Mouse (Mus musculus) left cerebral cortex, postnatal 10 days (tissue): ENCODE results near the gene Kcnk3. TPM values are rescaled to one million over a fixed set of nuclear protein-coding genes. Genes with fewer than 3 reads are reported as not detected.

Experiments used
- DNase-seq, 2 experiments: peaks; one replicate each; pipeline ENCODE4 v3.0.0; 2021 to 2022; ENCODE audit warnings: low spot score in 2 of 2, mixed read lengths in 1 of 2; ENCODE audit errors: extremely low spot score in 1 of 2
- intact Hi-C: fragments of 180-260 bp; cut with DNase I; formaldehyde crosslinking; loops from one replicate; pipeline ENCODE4 v1.15.1; 2025
- total RNA-seq, 2 experiments: library from RNA; stranded (reverse); gene quantifications; 2 replicates each; pipeline ENCODE4 v1.2.3; 2021

Kcnk3 gene
- total RNA-seq, 2 experiments from 2014 or later, result 14.0 to 14.4 TPM

- intact Hi-C loops, result no loop called here
- no peak for DNase-seq
Observed at GRCm38 (mm10) chr5:30609094-30609493, 21.1 kb downstream of the Kcnk3 start.

- intact Hi-C loops, result no loop called here
- no peak for DNase-seq
Observed at GRCm38 (mm10) chr5:30609918-30610645, 22.1 kb downstream of the Kcnk3 start.

- DNase-seq, result no peak
- intact Hi-C loops, result no loop called here
Observed at GRCm38 (mm10) chr5:30611091-30611490, 23.1 kb downstream of the Kcnk3 start.

GRCm38 (mm10) chr5:30611689-30612088, 23.7 kb downstream of the Kcnk3 start:
- no peak for DNase-seq
- intact Hi-C loops, result no loop called here

GRCm38 (mm10) chr5:30612575-30612974, 24.6 kb downstream of the Kcnk3 start:
- intact Hi-C loops, result no loop called here
- DNase-seq, result no peak

GRCm38 (mm10) chr5:30613242-30613641, 25.3 kb downstream of the Kcnk3 start:
- DNase-seq, result no peak
- intact Hi-C loops, result no loop called here

- peak in 1 of 2 experiments; percentile 72 for DNase-seq
- intact Hi-C loops, result no loop called here
Observed at GRCm38 (mm10) chr5:30614221-30614620, 26.3 kb downstream of the Kcnk3 start.

GRCm38 (mm10) chr5:30615416-30615815, 27.4 kb downstream of the Kcnk3 start:
- intact Hi-C loops, result no loop called here
- DNase-seq, result no peak

- intact Hi-C loops, result no loop called here
- no peak for DNase-seq
Observed at GRCm38 (mm10) chr5:30615819-30616218, 27.8 kb downstream of the Kcnk3 start.

GRCm38 (mm10) chr5:30616644-30617043, 28.7 kb downstream of the Kcnk3 start:
- intact Hi-C loops, result no loop called here
- no peak for DNase-seq

GRCm38 (mm10) chr5:30617357-30617756, 29.4 kb downstream of the Kcnk3 start:
- DNase-seq, result no peak
- intact Hi-C loops, result no loop called here

- intact Hi-C loops, result no loop called here
- DNase-seq, result peak in 1 of 2 experiments; percentile 52
Observed at GRCm38 (mm10) chr5:30617851-30618250, 29.9 kb downstream of the Kcnk3 start.

GRCm38 (mm10) chr5:30618376-30619003, 30.5 kb downstream of the Kcnk3 start:
- intact Hi-C loops, result no loop called here
- DNase-seq, result no peak

GRCm38 (mm10) chr5:30619211-30619610, 31.2 kb downstream of the Kcnk3 start:
- no peak for DNase-seq
- intact Hi-C loops, result no loop called here

GRCm38 (mm10) chr5:30620567-30620966, 32.6 kb downstream of the Kcnk3 start:
- intact Hi-C loops, result no loop called here
- no peak for DNase-seq

GRCm38 (mm10) chr5:30621211-30621790, 33.3 kb downstream of the Kcnk3 start:
- intact Hi-C loops, result no loop called here
- DNase-seq, result no peak

GRCm38 (mm10) chr5:30621844-30622176, 33.8 kb downstream of the Kcnk3 start:
- intact Hi-C loops, result no loop called here

GRCm38 (mm10) chr5:30622177-30622840, 34.3 kb downstream of the Kcnk3 start:
- intact Hi-C loops, result no loop called here
- DNase-seq, result peak in 1 of 2 experiments; percentile 68

More at GRCm38 (mm10) chr5:30621844-30622176, 33.8 kb downstream of the Kcnk3 start:
- peak in 1 of 2 experiments; percentile 31 for DNase-seq

- intact Hi-C loops, result no loop called here
- no peak for DNase-seq
Observed at GRCm38 (mm10) chr5:30622841-30623185, 34.8 kb downstream of the Kcnk3 start.

GRCm38 (mm10) chr5:30623380-30623779, 35.4 kb downstream of the Kcnk3 start:
- DNase-seq, result no peak
- intact Hi-C loops, result no loop called here
